Mouse (Mus musculus): ENCODE data around the gene Ppat. TPM values are rescaled to one million over a fixed set of nuclear protein-coding genes. Genes with fewer than 3 reads are reported as not detected.

The Ppat gene
- polyA plus RNA-seq, 1 experiment from 2014 or later = 53.0 TPM

DNA sequence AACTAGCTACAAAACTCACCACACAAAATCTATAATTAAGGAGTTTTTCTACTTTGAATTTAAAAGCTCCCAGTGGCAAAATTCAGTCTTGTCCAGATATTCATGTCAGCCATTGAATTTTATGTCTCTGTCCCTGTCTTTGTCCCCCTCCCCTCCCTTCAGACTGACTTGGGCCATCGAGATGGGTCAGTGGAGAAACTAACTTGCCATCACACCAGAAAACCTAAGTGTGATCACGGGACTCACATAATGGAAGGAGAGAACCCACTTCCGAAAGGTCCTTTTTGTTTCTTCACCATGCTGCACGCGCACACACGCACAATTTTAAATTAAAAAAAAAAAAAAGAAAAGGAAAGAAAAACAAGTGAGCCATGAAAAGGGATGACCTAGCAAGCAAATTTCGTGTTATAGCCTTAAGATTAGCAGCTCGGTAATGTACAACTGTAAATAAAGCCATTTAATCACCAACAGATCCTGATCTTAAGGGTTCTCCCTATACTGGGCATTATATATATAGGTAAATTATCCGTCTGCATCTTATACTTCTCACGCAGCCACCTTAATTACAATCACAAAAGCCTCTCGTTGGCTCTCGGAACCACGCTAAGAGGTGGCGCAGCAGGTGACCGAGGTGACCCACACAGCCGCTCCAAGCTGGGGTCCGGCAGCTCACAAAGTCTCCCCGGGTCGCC is 46.5 kb downstream of the Ppat start:
- Histone ChIP-seq H3K4me3 (peak overlapping the region; percentile 78), H3K9me3 (no peaks in the 10 kb centered on the region), H3K36me3 (replicated peaks) (peaks cover 7% of the 10 kb centered on the region), H3K27me3 (replicated peaks; ENCODE audit: low read depth, poor library complexity, severe bottlenecking) (no peaks in the 10 kb centered on the region), H3K27ac (replicated peaks) (peak overlapping the region; percentile 89), H3K4me1 (peaks cover 9% of the 10 kb centered on the region)
- DNase-seq (ENCODE audit: low spot score) = peak; percentile 23
- WGBS = 2% methylated on average over 19 of the region's 19 CpGs

DNA sequence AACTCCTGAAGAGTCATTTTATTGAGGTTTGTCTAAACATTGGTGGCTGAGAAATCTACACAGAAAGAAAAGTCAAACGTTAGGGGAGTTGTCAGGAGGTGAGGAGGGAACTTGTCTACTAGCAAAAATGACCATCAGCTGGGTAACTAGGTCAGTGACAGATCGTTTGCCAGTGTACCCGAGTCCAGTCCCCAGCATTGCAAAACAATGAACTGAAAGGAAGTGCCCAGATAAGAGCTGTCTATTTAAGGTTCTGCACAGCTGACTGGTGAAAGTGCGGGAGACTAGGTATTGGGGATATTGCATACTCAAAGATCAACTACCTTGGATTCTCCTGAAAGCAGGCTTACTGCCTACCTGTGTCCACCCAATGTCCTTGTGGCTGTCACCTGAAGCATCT is 49.2 kb downstream of the Ppat start:
- 80% methylated on average over 4 of the region's 4 CpGs for WGBS
- DNase-seq (ENCODE audit: low spot score) = no peak
- H3K9me3 ChIP-seq = no peaks in the 10 kb centered on the region
- no peak overlapping the region for H3K27ac ChIP-seq (replicated peaks)
- H3K36me3 ChIP-seq (replicated peaks) = peaks cover 15% of the 10 kb centered on the region
- H3K4me1 ChIP-seq = peaks cover 9% of the 10 kb centered on the region
- H3K4me3 ChIP-seq = no peak overlapping the region
- no peaks in the 10 kb centered on the region for H3K27me3 ChIP-seq (replicated peaks; ENCODE audit: low read depth, poor library complexity, severe bottlenecking)

GRCm38 (mm10) chr5:76893084-76893483 is 58.3 kb downstream of the Ppat start:
- no peak overlapping the region for H3K27ac ChIP-seq (replicated peaks)
- H3K27me3 ChIP-seq (replicated peaks; ENCODE audit: low read depth, poor library complexity, severe bottlenecking) = no peaks in the 10 kb centered on the region
- no peak overlapping the region for H3K4me3 ChIP-seq
- H3K4me1 ChIP-seq = no peaks in the 10 kb centered on the region
- WGBS = 89% methylated on average over 2 of the region's 2 CpGs
- H3K36me3 ChIP-seq (replicated peaks) = peaks cover 84% of the 10 kb centered on the region
- DNase-seq (ENCODE audit: low spot score) = no peak
- H3K9me3 ChIP-seq = no peaks in the 10 kb centered on the region

DNA sequence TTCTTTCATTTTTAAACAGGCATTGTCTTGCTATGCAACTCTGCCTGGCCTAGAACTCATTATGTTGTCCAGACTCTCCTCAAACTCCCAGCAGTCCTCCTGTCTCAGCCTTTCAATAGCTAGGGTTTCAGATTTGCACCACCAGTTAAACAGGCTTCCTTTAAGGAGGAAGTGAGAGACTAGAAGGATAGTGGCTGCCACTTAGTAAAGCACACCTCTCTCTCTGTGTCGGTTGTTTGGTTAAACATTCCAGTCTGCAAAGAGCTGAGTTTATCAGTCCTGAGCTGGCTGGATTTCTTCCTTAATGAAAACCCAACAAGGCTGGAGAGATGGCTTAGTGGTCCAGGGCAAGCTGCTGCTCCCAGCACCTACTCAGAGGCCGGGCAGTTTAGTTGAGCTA is 58.8 kb downstream of the Ppat start:
- no peak for DNase-seq (ENCODE audit: low spot score)
- Histone ChIP-seq H3K27me3 (replicated peaks; ENCODE audit: low read depth, poor library complexity, severe bottlenecking) (no peaks in the 10 kb centered on the region), H3K4me3 (no peak overlapping the region), H3K36me3 (replicated peaks) (peaks cover 82% of the 10 kb centered on the region), H3K9me3 (no peaks in the 10 kb centered on the region), H3K27ac (replicated peaks) (no peak overlapping the region), H3K4me1 (no peaks in the 10 kb centered on the region)
- WGBS = 81% methylated on average over 2 of the region's 2 CpGs

GRCm38 (mm10) chr5:76887011-76887410 is 64.4 kb downstream of the Ppat start:
- Histone ChIP-seq H3K4me1 (no peaks in the 10 kb centered on the region), H3K9me3 (no peaks in the 10 kb centered on the region), H3K27ac (replicated peaks) (no peak overlapping the region), H3K4me3 (no peak overlapping the region), H3K36me3 (replicated peaks) (peaks cover 83% of the 10 kb centered on the region), H3K27me3 (replicated peaks; ENCODE audit: low read depth, poor library complexity, severe bottlenecking) (no peaks in the 10 kb centered on the region)
- no peak for DNase-seq (ENCODE audit: low spot score)
- WGBS = 92% methylated on average over 2 of the region's 2 CpGs

DNA sequence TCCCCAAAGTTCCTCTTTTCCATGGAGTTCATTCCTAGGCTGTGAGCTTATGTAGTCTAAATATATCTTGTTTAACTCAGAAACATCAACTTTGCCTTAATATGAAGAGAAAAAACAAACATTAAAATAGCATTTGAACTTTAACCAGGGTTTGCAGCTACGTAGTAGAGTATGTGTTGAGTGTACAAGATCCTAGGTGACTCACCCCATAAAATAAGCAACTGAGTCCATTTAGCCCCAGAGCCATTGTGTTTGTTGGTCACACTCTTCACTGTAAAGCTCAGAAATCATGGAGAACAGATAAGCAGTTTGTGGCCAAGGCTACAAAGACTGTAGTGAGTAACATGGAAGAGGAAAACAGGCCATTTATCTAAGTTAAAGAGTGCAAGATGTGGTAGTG is 67.3 kb downstream of the Ppat start:
- no peaks in the 10 kb centered on the region for H3K4me1 ChIP-seq
- H3K36me3 ChIP-seq (replicated peaks) = peaks cover 75% of the 10 kb centered on the region
- DNase-seq (ENCODE audit: low spot score) = no peak
- no peaks in the 10 kb centered on the region for H3K9me3 ChIP-seq
- H3K27me3 ChIP-seq (replicated peaks; ENCODE audit: low read depth, poor library complexity, severe bottlenecking) = no peaks in the 10 kb centered on the region
- no peak overlapping the region for H3K27ac ChIP-seq (replicated peaks)
- WGBS = 96% methylated on average over 1 of the region's 1 CpGs
- H3K4me3 ChIP-seq = no peak overlapping the region

- no peak for DNase-seq (ENCODE audit: low spot score)
- Histone ChIP-seq H3K27me3 (replicated peaks; ENCODE audit: low read depth, poor library complexity, severe bottlenecking) (no peaks in the 10 kb centered on the region), H3K9me3 (no peaks in the 10 kb centered on the region), H3K27ac (replicated peaks) (no peak overlapping the region), H3K36me3 (replicated peaks) (peaks cover 75% of the 10 kb centered on the region), H3K4me1 (no peaks in the 10 kb centered on the region), H3K4me3 (no peak overlapping the region)
- 89% methylated on average over 25 of the region's 25 CpGs for WGBS
Observed at GRCm38 (mm10) chr5:76876106-76876758, 75.1 kb downstream of the Ppat start.

GRCm38 (mm10) chr5:76869553-76869952 is 81.8 kb downstream of the Ppat start:
- Histone ChIP-seq H3K9me3 (no peaks in the 10 kb centered on the region), H3K36me3 (replicated peaks) (peaks cover 87% of the 10 kb centered on the region), H3K4me1 (peaks cover 4% of the 10 kb centered on the region; the same call in 1 of the 2 replicates), H3K27ac (replicated peaks) (no peak overlapping the region), H3K4me3 (peak overlapping the region; percentile 50), H3K27me3 (replicated peaks; ENCODE audit: low read depth, poor library complexity, severe bottlenecking) (no peaks in the 10 kb centered on the region)
- 43% methylated on average over 6 of the region's 6 CpGs for WGBS
- DNase-seq (ENCODE audit: low spot score) = no peak

DNA sequence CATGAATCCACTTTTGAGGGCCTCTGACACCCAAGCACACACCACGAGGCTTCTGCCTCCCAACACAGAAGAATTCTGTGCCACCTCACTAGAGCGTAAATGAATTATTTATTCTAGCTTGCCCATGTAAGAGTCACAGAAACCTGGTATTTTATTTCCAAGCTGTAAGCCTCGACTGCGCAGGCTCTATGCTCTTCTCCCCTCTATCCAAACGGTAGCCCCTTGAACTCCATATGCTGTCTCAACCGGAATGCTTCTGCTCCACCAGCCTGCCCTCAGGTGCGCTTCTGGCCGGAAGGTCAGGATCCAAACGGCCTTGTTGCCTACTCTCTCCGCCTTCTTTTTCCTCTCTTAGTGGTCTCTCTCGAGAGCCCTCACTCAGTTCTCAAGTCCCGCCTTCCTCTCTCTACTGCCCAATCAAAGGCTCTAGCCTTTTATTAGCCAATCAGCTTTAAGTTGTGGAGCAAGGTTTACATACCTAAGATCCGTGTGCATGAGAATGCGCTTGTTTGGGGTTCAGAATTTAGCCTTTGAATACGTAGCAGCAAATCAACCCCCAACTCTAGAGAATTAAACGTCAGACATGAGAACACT is 82.6 kb downstream of the Ppat start:
- peaks cover 4% of the 10 kb centered on the region; the same call in 1 of the 2 replicates for H3K4me1 ChIP-seq
- peak; percentile 48 for DNase-seq (ENCODE audit: low spot score)
- 24% methylated on average over 16 of the region's 16 CpGs for WGBS
- no peaks in the 10 kb centered on the region for H3K27me3 ChIP-seq (replicated peaks; ENCODE audit: low read depth, poor library complexity, severe bottlenecking)
- H3K9me3 ChIP-seq = no peaks in the 10 kb centered on the region
- H3K4me3 ChIP-seq = peak overlapping the region; percentile 50
- 0 out of 2 replicates have a peak overlapping the region, but pooled peaks have one; percentile 41 for H3K27ac ChIP-seq (replicated peaks)
- H3K36me3 ChIP-seq (replicated peaks) = peaks cover 82% of the 10 kb centered on the region

DNA sequence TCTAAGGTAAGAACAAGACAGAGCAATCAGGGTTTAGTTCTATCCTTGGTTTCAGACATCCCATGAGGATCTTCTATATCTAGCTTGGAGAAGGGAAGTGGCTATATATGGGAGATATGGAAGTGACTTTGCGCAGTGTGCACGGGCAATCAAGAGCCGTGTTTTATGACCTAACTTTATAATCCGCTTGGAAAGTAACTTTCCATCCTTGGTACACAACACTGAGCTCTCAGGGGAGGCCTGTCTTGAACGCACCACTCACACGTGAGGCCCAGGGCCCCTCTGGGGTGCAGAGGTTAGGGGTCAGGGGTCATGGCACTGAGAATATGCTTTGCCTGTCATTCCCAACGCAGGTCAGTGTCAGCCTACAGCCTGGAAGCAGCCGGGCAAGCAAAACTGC is 84.6 kb downstream of the Ppat start:
- Histone ChIP-seq H3K36me3 (replicated peaks) (peaks cover 73% of the 10 kb centered on the region), H3K27ac (replicated peaks) (no peak overlapping the region), H3K4me3 (no peak overlapping the region), H3K4me1 (peaks cover 4% of the 10 kb centered on the region; the same call in 1 of the 2 replicates), H3K27me3 (replicated peaks; ENCODE audit: low read depth, poor library complexity, severe bottlenecking) (no peaks in the 10 kb centered on the region), H3K9me3 (no peaks in the 10 kb centered on the region)
- DNase-seq (ENCODE audit: low spot score) = no peak
- WGBS = 72% methylated on average over 8 of the region's 8 CpGs
